Mouse (Mus musculus) stomach, embryonic 15.5 days (tissue): ENCODE data around the gene Foxn3. TPM values are rescaled to one million over a fixed set of nuclear protein-coding genes. Genes with fewer than 3 reads are reported as not detected.

Experiments
- ATAC-seq: fragments of 200-750 bp; cut with Nextera tagmentation; 2 replicates; pipeline ENCODE4 v1.8.0; 2017; ENCODE audit warnings: low read depth, moderate number of reproducible peaks, moderate TSS enrichment; ENCODE audit not compliant: insufficient read depth, low FRiP score
- H3K27ac ChIP-seq: fragments of 300-500 bp; sonication (generic); 2 replicates; pipeline ENCODE4 v1.5.1; 2015; ENCODE audit warnings: mild to moderate bottlenecking, inconsistent platforms
- H3K27me3 ChIP-seq: fragments of 300-500 bp; sonication (generic); replicated peaks from 2 replicates; pipeline ENCODE4 v1.6.1; 2015; ENCODE audit warnings: inconsistent platforms
- H3K36me3 ChIP-seq: fragments of 300-500 bp; sonication (generic); 2 replicates; pipeline ENCODE4 v1.6.1; 2015; ENCODE audit warnings: inconsistent platforms
- H3K4me1 ChIP-seq: fragments of 300-500 bp; sonication (generic); 2 replicates; pipeline ENCODE4 v1.6.1; 2015; ENCODE audit warnings: inconsistent platforms
- H3K4me2 ChIP-seq: fragments of 300-500 bp; sonication (generic); 2 replicates; pipeline ENCODE4 v1.6.1; 2015; ENCODE audit warnings: mild to moderate bottlenecking, inconsistent platforms
- H3K4me3 ChIP-seq: fragments of 300-500 bp; sonication (generic); replicated peaks from 2 replicates; pipeline ENCODE4 v1.5.1; 2015; ENCODE audit warnings: inconsistent platforms
- H3K9ac ChIP-seq: fragments of 300-500 bp; sonication (generic); 2 replicates; pipeline ENCODE4 v1.6.1; 2015; ENCODE audit warnings: inconsistent platforms
- H3K9me3 ChIP-seq: fragments of 300-500 bp; sonication (generic); 2 replicates; pipeline ENCODE4 v1.6.1; 2016; ENCODE audit warnings: inconsistent platforms
- WGBS: fragments of 180-500 bp; shearing (Covaris S2); methylation state at CpG from one replicate; pipeline ENCODE4 v1.1.7; 2015; 5-methylcytosine and 5-hydroxymethylcytosine counted together
- polyA plus RNA-seq: library from polyadenylated mRNA; unstranded; fragments of >200 nt; fragmentation: Nextera tagmentation; extraction: Ambion mirVana; gene quantifications from 2 replicates; pipeline ENCODE4 v1.2.1, GENCODE M21; 2015

The Foxn3 gene
- polyA plus RNA-seq, 1 experiment from 2014 or later, result 58.0 TPM

DNA sequence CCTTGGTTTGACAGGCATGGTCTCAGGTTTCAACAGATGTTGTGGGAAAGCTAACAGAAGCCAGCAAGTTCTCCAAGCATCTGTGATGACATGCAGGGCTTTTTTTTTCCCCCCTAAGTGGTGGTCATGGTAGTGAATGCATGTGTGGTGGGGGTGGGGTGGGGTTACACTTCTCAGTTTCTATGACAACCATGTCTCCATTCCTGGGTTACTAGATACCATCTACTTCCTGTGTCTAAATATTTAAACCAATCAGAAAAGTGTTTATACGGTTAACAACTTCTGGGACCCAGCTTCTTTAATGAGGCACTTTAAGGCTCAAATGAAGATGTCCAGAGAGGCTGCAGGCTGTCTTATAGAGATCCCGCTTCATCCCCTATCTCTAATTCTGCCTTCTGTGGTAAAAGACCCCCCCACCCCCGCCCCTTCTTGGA, 2.0 kb downstream of the Foxn3 start:
- 0 out of 2 replicates have a peak, but pooled peaks have one; percentile 6 for ATAC-seq
- peaks cover 9% of the 10 kb centered on the region for H3K4me1 ChIP-seq
- no peaks in the 10 kb centered on the region for H3K9me3 ChIP-seq
- H3K9ac ChIP-seq, result no peak overlapping the region
- peak overlapping the region; percentile 86 for H3K4me3 ChIP-seq
- H3K36me3 ChIP-seq, result no peaks in the 10 kb centered on the region
- H3K27me3 ChIP-seq, result no peaks in the 10 kb centered on the region
- peak overlapping the region; percentile 73 for H3K4me2 ChIP-seq
- whole genome bisulfite sequencing, result 14% methylated on average over 3 of the region's 3 CpGs
- peak overlapping the region; percentile 79 for H3K27ac ChIP-seq

GRCm38 (mm10) chr12:99560701-99561332, 2.6 kb downstream of the Foxn3 start:
- H3K4me3 ChIP-seq, result peak overlapping the region; percentile 16
- no peak for ATAC-seq

DNA sequence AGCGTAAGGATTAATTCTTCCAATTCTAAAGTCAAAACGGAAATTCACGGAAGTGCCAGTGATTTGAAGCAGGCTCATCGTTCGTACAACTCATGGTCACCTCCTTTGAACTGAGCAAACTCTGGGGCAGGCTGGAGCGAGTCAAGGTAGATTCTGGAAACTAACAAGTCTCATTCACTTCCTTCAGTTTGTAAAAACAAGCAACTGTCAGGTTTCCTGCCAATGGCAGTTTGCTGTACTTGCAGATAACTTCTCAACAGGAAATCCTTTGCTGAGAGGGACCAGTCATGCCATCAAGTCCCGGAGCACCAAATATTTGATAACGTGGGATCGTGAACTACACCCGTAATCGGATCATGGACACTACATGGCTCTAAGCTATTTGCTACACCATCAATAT, 3.9 kb downstream of the Foxn3 start:
- no peak overlapping the region for H3K4me2 ChIP-seq
- ATAC-seq, result no peak

More at GRCm38 (mm10) chr12:99560701-99561332, 2.6 kb downstream of the Foxn3 start:
- Histone ChIP-seq H3K27me3 (no peaks in the 10 kb centered on the region), H3K36me3 (no peaks in the 10 kb centered on the region), H3K27ac (peak overlapping the region; percentile 79), H3K9ac (no peak overlapping the region), H3K9me3 (no peaks in the 10 kb centered on the region), H3K4me2 (peak overlapping the region; percentile 73), H3K4me1 (peaks cover 9% of the 10 kb centered on the region)
- WGBS, result 23% methylated on average over 11 of the region's 11 CpGs

GRCm38 (mm10) chr12:99558476-99558875, 4.9 kb downstream of the Foxn3 start:
- WGBS, result 79% methylated on average over 4 of the region's 4 CpGs
- Histone ChIP-seq H3K36me3 (no peaks in the 10 kb centered on the region), H3K4me1 (peaks cover 9% of the 10 kb centered on the region)

More for the DNA sequence above, 3.9 kb downstream of the Foxn3 start:
- H3K27ac ChIP-seq, result no peak overlapping the region
- WGBS, result 64% methylated on average over 11 of the region's 11 CpGs
- no peaks in the 10 kb centered on the region for H3K9me3 ChIP-seq
- H3K9ac ChIP-seq, result no peak overlapping the region
- H3K36me3 ChIP-seq, result no peaks in the 10 kb centered on the region
- H3K4me3 ChIP-seq, result no peak overlapping the region
- peaks cover 9% of the 10 kb centered on the region for H3K4me1 ChIP-seq
- H3K27me3 ChIP-seq, result no peaks in the 10 kb centered on the region

DNA sequence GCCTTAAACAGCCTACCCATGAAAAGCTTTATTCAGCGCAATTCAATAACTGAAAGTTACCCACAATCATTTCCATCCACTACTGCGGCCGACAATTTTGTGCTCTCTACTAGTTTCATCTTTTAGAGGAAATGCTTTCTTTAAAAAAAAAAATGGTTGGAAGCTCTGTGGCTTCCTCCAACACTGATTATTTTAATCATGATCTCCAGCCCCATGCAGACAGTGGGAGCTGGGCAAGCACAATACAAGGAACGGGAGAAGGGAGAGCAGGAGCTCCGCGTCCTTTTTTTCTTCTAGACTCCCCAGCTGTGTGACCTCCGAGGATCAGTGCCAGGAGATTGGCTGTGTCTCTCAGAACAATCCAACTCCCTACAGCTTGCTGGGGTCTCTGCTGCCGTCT, 5.9 kb downstream of the Foxn3 start:
- Histone ChIP-seq H3K4me1 (peaks cover 9% of the 10 kb centered on the region), H3K4me3 (no peak overlapping the region), H3K9ac (no peak overlapping the region), H3K27me3 (no peaks in the 10 kb centered on the region), H3K4me2 (no peak overlapping the region), H3K9me3 (no peaks in the 10 kb centered on the region), H3K27ac (no peak overlapping the region), H3K36me3 (no peaks in the 10 kb centered on the region)
- WGBS, result 75% methylated on average over 8 of the region's 8 CpGs
- ATAC-seq, result no peak

More at GRCm38 (mm10) chr12:99558476-99558875, 4.9 kb downstream of the Foxn3 start:
- no peak overlapping the region for H3K27ac ChIP-seq
- H3K4me3 ChIP-seq, result no peak overlapping the region
- no peaks in the 10 kb centered on the region for H3K27me3 ChIP-seq
- no peak for ATAC-seq
- H3K9ac ChIP-seq, result no peak overlapping the region
- H3K4me2 ChIP-seq, result no peak overlapping the region
- no peaks in the 10 kb centered on the region for H3K9me3 ChIP-seq

GRCm38 (mm10) chr12:99550629-99551028, 12.8 kb downstream of the Foxn3 start:
- Histone ChIP-seq H3K27me3 (no peaks in the 10 kb centered on the region), H3K4me2 (no peak overlapping the region), H3K4me1 (peaks cover 5% of the 10 kb centered on the region; the same call in 1 of the 2 replicates), H3K36me3 (no peaks in the 10 kb centered on the region), H3K9me3 (no peaks in the 10 kb centered on the region), H3K9ac (no peak overlapping the region), H3K4me3 (no peak overlapping the region), H3K27ac (no peak overlapping the region)
- ATAC-seq, result no peak
- WGBS, result 65% methylated on average over 8 of the region's 8 CpGs

DNA sequence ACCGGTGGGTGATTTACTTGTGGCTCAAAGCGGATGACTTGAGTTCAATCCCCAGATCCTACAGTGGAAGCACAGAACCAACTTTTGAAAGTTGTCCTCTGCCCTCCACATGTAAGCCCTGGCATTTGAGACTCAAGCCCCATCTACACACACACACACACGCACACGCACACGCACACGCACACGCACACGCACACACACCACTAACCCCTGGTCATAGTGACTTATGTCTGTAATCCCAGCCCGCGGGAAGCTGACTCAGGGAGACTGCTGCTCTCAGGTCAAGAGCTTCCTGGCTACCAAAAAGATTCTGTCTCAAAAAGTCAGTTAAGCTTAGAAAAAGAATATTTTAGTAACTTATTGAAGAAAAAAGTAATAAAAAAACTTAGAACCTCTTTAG, 13.6 kb downstream of the Foxn3 start:
- no peak for ATAC-seq

GRCm38 (mm10) chr12:99548419-99548818, 15.0 kb downstream of the Foxn3 start:
- Histone ChIP-seq H3K9me3 (no peaks in the 10 kb centered on the region), H3K4me2 (no peak overlapping the region), H3K27me3 (no peaks in the 10 kb centered on the region), H3K36me3 (no peaks in the 10 kb centered on the region), H3K4me3 (no peak overlapping the region), H3K27ac (no peak overlapping the region), H3K4me1 (peaks cover 6% of the 10 kb centered on the region; the same call in 1 of the 2 replicates), H3K9ac (no peak overlapping the region)
- WGBS, result 70% methylated on average over 7 of the region's 7 CpGs
- no peak for ATAC-seq

More for the DNA sequence above, 13.6 kb downstream of the Foxn3 start:
- 91% methylated on average over 10 of the region's 10 CpGs for WGBS
- H3K27me3 ChIP-seq, result no peaks in the 10 kb centered on the region
- no peak overlapping the region for H3K9ac ChIP-seq
- no peak overlapping the region for H3K27ac ChIP-seq
- no peak overlapping the region for H3K4me2 ChIP-seq
- H3K4me3 ChIP-seq, result no peak overlapping the region
- H3K9me3 ChIP-seq, result no peaks in the 10 kb centered on the region
- no peaks in the 10 kb centered on the region for H3K36me3 ChIP-seq
- H3K4me1 ChIP-seq, result peaks cover 6% of the 10 kb centered on the region; the same call in 1 of the 2 replicates

DNA sequence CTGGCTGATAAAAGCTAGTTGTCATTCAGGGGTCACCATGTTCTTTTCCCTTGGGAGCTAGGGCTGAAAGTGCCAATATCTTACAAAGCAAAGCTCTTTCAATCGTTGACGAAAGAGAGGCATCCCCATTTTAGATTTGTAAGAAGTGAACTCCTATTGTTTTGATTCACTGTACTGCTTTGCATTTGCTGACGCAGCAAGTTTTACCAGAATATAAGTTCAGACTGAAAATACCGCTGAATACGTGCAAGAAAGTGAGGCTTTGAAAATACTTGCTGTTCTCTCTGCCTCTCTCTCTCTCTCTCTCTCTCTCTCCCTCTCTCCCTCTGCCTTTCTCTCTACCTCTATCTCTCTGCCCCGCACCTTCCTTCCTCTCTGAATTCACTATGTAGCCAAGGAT, 16.1 kb downstream of the Foxn3 start:
- Histone ChIP-seq H3K36me3 (no peaks in the 10 kb centered on the region), H3K4me1 (peaks cover 6% of the 10 kb centered on the region; the same call in 1 of the 2 replicates), H3K27me3 (no peaks in the 10 kb centered on the region), H3K9me3 (no peaks in the 10 kb centered on the region), H3K27ac (no peak overlapping the region), H3K4me3 (no peak overlapping the region), H3K9ac (no peak overlapping the region), H3K4me2 (no peak overlapping the region)
- no peak for ATAC-seq
- WGBS, result 92% methylated on average over 6 of the region's 6 CpGs

DNA sequence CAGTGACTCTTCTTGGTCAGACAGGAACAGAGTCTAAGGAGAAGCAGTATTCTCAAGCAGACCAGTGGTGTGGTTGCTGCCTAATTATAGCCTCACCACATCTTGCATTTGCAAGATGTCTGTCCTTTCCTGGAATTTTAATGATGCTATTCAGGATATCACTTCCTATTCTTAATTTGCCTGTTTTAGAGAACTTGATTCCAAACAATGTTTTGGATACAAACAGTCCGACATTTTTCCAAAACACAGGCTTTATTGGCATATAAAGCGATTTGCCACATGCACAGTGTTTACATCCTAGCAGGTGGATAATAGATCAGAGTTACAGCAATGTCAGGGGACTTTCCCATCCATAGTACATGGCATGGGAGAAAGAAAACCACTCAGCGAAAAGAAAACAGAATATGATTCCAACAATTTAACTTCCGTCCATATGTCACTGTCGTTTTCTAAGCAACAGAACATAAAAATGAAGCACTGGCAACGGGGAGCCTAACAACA, 18.1 kb downstream of the Foxn3 start:
- no peak overlapping the region for H3K4me2 ChIP-seq
- ATAC-seq, result no peak
- H3K4me3 ChIP-seq, result no peak overlapping the region
- H3K9ac ChIP-seq, result no peak overlapping the region
- H3K36me3 ChIP-seq, result no peaks in the 10 kb centered on the region
- no peak overlapping the region for H3K27ac ChIP-seq
- no peaks in the 10 kb centered on the region for H3K27me3 ChIP-seq
- H3K9me3 ChIP-seq, result no peaks in the 10 kb centered on the region
- H3K4me1 ChIP-seq, result peaks cover 6% of the 10 kb centered on the region; the same call in 1 of the 2 replicates
- 47% methylated on average over 6 of the region's 6 CpGs for WGBS

GRCm38 (mm10) chr12:99544262-99545128, 18.9 kb downstream of the Foxn3 start:
- ATAC-seq, result no peak
- no peaks in the 10 kb centered on the region for H3K27me3 ChIP-seq
- no peaks in the 10 kb centered on the region for H3K9me3 ChIP-seq
- H3K4me1 ChIP-seq, result peaks cover 6% of the 10 kb centered on the region; the same call in 1 of the 2 replicates
- WGBS, result 80% methylated on average over 15 of the region's 15 CpGs
- H3K4me2 ChIP-seq, result no peak overlapping the region
- H3K36me3 ChIP-seq, result no peaks in the 10 kb centered on the region
- no peak overlapping the region for H3K4me3 ChIP-seq
- H3K27ac ChIP-seq, result no peak overlapping the region
- no peak overlapping the region for H3K9ac ChIP-seq
